Mouse (Mus musculus): ENCODE data around the gene Actr2. TPM values are rescaled to one million over a fixed set of nuclear protein-coding genes. Genes with fewer than 3 reads are reported as not detected.
"Not testable (repeated sequence)": the region's sequence is repeated elsewhere in the genome, so short reads cannot be mapped to it uniquely, and the experiment has no call there.

The Actr2 gene
- polyA plus RNA-seq, 1 experiment from 2014 or later: 126 TPM

DNA sequence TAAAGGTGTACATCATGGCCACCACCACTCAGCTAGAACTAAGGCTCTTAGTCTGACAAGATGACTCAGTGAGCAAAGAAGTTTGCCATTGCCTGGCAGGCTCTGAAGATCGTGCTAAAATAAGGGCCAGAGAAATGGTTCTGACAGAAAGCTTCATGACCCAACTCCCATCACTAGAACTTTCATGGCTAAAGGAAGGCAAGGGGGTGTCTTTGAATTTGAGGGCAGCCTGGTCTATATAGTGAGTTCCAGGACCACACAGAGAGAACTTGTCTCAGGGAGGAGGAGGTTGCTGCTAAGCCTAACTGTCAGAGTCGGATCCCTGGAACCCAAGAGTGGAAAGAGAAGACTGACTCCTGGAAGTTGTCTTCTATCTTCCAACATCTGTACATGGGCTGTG, 27.0 kb upstream of the Actr2 start:
- no peak for ATAC-seq (ENCODE audit: insufficient number of reproducible peaks, insufficient read depth, low FRiP score, low TSS enrichment, low read depth)
- no peaks in the 10 kb centered on the region for H3K27me3 ChIP-seq
- WGBS: 83% methylated on average over 2 of the region's 2 CpGs
- H3K4me3 ChIP-seq: no peak overlapping the region
- no peak overlapping the region for H3K9ac ChIP-seq
- H3K4me1 ChIP-seq: no peaks in the 10 kb centered on the region
- H3K27ac ChIP-seq: no peak overlapping the region
- H3K9me3 ChIP-seq: no peaks in the 10 kb centered on the region
- H3K36me3 ChIP-seq: no peaks in the 10 kb centered on the region
- no peak overlapping the region for H3K4me2 ChIP-seq

DNA sequence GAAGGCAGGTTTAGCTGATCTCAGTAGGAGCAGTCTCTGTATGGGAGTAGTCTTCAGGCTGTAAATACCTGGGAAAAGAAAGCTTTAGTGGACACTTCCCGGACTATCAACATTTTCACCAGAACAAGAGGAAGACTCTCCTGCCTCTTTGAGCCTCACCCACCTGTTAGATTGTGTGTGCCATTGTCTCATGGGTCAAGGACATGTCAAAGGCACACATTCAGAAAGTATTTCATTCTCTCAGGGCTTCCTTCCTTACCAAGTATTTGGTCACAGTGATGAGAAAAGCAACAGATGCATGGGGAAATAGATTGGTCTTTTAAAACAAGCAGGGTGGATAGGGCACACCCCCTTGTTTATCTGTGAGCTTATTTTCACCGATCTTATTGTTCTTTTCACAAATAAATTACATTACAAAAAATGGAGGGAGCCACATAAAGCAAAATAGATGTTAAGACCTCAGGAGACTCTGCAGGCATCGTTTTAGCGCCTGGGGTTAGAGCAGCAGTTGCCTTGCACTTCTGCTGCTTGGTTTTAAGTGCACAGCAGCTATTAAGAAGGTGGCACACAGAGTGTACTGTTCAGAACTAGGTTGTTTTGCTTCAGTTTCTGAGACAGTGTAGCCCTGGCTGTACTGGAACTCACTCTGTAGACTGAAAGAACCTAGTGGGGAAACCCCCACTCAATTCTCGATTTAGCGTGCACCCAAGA, 25.9 kb upstream of the Actr2 start:
- ATAC-seq (ENCODE audit: insufficient number of reproducible peaks, insufficient read depth, low FRiP score, low TSS enrichment, low read depth): no peak
- H3K4me3 ChIP-seq: no peak overlapping the region
- H3K9ac ChIP-seq: no peak overlapping the region
- no peaks in the 10 kb centered on the region for H3K4me1 ChIP-seq
- no peaks in the 10 kb centered on the region for H3K9me3 ChIP-seq
- no peaks in the 10 kb centered on the region for H3K36me3 ChIP-seq
- H3K4me2 ChIP-seq: no peak overlapping the region
- H3K27me3 ChIP-seq: no peaks in the 10 kb centered on the region
- no peak overlapping the region for H3K27ac ChIP-seq
- WGBS: 93% methylated on average over 6 of the region's 6 CpGs

DNA sequence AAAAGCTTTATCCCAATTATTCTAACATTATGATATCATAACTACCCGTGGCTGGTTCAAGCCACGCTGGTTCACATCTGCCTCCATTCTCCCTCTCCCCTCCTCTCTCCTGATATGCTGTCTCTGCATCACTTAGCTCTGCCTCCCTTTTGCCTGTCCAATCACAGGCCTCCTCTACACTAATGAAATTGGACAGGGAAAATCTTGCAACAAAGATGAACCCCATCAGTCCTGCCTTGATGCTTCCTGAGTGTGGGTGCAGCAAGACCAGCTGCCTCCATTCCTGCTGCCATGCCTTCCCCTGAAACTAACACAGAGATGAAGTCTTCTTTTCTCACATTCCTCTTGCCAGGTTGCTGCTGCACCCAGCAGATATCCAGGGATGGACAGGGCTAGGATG, 25.2 kb upstream of the Actr2 start:
- H3K4me2 ChIP-seq: no peak overlapping the region
- H3K27me3 ChIP-seq: no peaks in the 10 kb centered on the region
- no peaks in the 10 kb centered on the region for H3K36me3 ChIP-seq
- WGBS: 81% methylated on average over 2 of the region's 2 CpGs
- ATAC-seq (ENCODE audit: insufficient number of reproducible peaks, insufficient read depth, low FRiP score, low TSS enrichment, low read depth): no peak
- H3K9me3 ChIP-seq: no peaks in the 10 kb centered on the region
- no peaks in the 10 kb centered on the region for H3K4me1 ChIP-seq
- no peak overlapping the region for H3K27ac ChIP-seq
- H3K9ac ChIP-seq: no peak overlapping the region
- no peak overlapping the region for H3K4me3 ChIP-seq

DNA sequence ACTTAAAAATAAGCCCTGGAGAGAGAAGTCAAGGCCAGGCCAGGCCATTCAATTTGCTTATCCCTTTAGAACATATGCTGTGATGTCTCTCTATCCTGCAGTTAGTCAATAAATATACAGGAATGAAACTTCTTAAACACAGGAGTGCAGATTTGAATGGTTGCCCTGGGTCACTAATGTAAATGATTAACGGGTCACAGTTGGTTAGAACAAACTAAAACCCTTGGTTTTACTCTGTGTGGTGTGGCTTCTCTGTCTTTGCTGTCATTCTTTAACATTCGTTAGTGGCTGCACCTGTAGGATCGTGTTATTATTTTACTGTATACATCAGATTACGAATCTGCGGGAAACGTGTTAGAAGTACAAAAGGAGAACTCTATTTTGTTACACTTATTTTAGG, 23.6 kb upstream of the Actr2 start:
- H3K9me3 ChIP-seq: no peaks in the 10 kb centered on the region
- no peak overlapping the region for H3K4me2 ChIP-seq
- 83% methylated on average over 6 of the region's 6 CpGs for WGBS
- no peak overlapping the region for H3K4me3 ChIP-seq
- H3K27ac ChIP-seq: no peak overlapping the region
- H3K9ac ChIP-seq: no peak overlapping the region
- no peak for ATAC-seq (ENCODE audit: insufficient number of reproducible peaks, insufficient read depth, low FRiP score, low TSS enrichment, low read depth)
- H3K27me3 ChIP-seq: no peaks in the 10 kb centered on the region
- H3K4me1 ChIP-seq: no peaks in the 10 kb centered on the region
- no peaks in the 10 kb centered on the region for H3K36me3 ChIP-seq

DNA sequence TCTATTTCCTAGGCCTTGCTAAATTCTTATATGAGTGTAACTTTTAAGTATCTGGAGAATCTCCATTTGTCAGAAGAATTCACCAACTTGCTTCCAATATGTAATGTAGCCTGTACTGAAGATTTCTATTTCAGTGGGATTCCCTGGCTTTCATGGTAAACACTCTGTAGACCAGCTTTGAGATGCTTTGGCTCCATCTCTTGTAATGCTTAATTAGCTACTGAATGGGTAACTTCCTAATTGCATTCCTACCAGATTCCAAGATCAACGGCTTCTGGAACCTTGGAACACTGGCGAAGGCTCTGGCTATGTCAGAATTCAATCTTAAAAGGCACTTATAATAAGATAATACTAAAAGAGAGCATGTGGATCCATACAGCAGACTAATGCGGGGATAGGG, 22.2 kb upstream of the Actr2 start:
- not testable (repeated sequence) for H3K27me3 ChIP-seq; H3K9me3 ChIP-seq; ATAC-seq (ENCODE audit: insufficient number of reproducible peaks, insufficient read depth, low FRiP score, low TSS enrichment, low read depth); H3K36me3 ChIP-seq; H3K27ac ChIP-seq; H3K9ac ChIP-seq; H3K4me2 ChIP-seq; H3K4me3 ChIP-seq; H3K4me1 ChIP-seq
- WGBS: 65% methylated on average over 3 of the region's 3 CpGs

DNA sequence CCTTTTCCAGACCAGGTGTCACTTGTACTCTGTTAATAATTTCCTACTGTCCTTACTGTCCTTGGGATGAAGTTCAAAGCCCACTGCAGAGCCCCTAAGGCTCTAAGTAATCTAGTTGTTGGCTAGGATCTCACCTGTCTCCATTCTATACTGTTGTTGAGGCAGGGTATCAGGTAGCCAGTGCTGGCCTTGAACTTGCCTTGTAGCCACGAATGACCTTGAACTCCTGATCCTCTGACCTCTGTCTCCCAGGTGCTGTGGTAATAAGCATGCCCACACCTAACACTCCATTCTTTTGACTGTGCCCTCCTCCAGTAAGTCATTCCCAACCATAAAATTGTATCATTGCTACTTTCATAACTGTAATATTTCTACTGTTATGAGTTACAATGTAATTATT, 21.0 kb upstream of the Actr2 start:
- Histone ChIP-seq H3K4me1 (no peaks in the 10 kb centered on the region), H3K4me2 (no peak overlapping the region), H3K9me3 (no peaks in the 10 kb centered on the region), H3K9ac (no peak overlapping the region), H3K27ac (no peak overlapping the region), H3K27me3 (no peaks in the 10 kb centered on the region), H3K4me3 (no peak overlapping the region), H3K36me3 (no peaks in the 10 kb centered on the region)
- no peak for ATAC-seq (ENCODE audit: insufficient number of reproducible peaks, insufficient read depth, low FRiP score, low TSS enrichment, low read depth)
- 78% methylated on average over 1 of the region's 1 CpGs for WGBS

DNA sequence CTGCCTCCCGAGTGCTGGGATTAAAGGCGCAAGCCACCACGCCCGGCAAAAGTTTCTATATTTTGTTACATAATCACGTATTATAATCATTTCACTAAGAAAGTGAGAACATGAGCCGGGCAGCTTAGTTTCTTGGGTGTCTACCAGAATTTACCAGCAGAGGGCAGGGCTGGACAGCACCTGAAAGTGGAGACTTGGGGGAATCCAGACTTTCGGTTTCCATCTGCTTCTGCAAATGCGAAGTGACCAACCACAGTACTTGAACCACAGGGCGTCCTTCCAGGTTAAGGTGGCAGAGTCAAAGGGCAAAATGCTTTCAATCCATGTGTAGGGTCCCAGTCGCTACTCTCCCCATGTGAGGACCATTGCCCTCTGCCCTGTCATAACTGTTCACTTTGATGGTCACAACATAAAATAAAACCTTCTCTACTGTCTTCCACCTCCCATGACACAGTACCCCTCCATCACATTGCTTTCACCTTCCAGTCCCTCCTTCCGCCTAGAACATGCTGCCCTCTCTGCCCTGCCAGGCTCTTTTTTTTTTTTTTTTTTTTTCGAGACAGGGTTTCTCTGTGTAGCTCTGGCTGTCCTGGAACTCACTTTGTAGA, 20.3 kb upstream of the Actr2 start:
- H3K27ac ChIP-seq: no peak overlapping the region
- ATAC-seq (ENCODE audit: insufficient number of reproducible peaks, insufficient read depth, low FRiP score, low TSS enrichment, low read depth): no peak
- H3K4me3 ChIP-seq: no peak overlapping the region
- H3K9ac ChIP-seq: no peak overlapping the region
- H3K4me1 ChIP-seq: no peaks in the 10 kb centered on the region
- H3K4me2 ChIP-seq: peak overlapping the region; percentile 27; the same call in 1 of the 2 replicates
- H3K9me3 ChIP-seq: no peaks in the 10 kb centered on the region
- H3K36me3 ChIP-seq: no peaks in the 10 kb centered on the region
- no peaks in the 10 kb centered on the region for H3K27me3 ChIP-seq
- 41% methylated on average over 12 of the region's 12 CpGs for WGBS

DNA sequence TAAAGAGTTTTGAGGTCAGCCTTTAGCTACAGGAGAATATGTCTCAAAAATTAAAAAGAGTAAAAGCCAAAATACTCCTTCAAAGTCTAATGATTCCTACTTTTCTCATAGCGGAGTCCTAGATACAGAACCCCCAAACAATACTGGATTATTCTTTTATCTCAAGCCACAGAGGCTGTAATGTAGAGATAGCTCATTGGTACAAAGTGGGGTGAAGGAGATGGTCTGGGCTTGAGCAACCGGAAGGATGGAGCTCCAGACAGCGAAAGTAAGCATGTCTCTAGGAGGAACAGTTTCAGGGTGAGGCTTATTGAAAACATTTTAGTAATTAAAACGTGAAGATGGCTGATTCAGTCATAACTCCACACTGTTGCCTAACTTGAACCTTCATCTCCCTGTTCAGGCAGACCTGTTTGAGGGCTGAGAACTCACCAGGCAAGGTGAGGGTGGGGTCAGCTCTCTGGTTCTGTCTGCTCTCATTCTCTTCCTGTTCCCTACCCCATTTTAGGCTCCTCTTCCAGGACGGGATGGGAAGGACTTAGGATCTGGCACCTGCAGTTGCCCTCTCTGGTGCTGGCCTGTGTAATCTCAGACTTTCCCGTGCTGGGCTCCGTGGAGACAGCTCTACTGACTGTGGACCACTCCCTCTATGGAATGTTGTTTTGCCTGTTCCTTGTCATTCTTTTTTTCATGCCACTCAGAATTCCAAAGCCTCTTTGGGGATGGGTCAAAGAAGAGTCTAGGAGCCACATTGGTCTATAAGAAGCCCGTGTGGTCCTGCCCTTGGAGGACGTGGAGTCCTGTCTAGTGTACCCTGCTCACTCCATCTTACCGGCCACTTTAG, 14.2 kb upstream of the Actr2 start:
- Histone ChIP-seq H3K27ac (no peak overlapping the region), H3K36me3 (no peaks in the 10 kb centered on the region), H3K27me3 (no peaks in the 10 kb centered on the region), H3K9me3 (no peaks in the 10 kb centered on the region), H3K4me1 (no peaks in the 10 kb centered on the region), H3K4me2 (no peak overlapping the region), H3K9ac (no peak overlapping the region), H3K4me3 (no peak overlapping the region)
- 69% methylated on average over 10 of the region's 10 CpGs for WGBS
- ATAC-seq (ENCODE audit: insufficient number of reproducible peaks, insufficient read depth, low FRiP score, low TSS enrichment, low read depth): no peak

DNA sequence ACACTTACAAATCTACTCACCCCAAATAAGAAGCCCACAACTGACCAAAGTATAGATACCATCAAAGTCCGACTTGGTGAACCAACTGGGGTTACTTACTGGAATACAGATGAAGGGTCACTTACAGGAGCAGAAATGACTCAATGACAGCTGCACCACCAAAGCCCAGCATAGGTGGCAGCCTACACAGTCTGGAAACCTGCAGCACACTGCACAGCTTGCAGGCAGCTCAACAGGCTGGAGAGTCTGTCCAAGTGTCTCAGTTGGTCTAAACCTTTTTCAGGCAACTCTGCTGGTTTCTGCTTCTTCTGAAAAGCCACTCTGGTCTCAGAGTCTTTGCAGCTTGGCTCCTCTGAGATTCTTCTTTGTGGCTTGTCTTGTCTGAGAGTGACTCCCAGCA, 12.7 kb upstream of the Actr2 start:
- H3K36me3 ChIP-seq: no peaks in the 10 kb centered on the region
- no peaks in the 10 kb centered on the region for H3K4me1 ChIP-seq
- H3K27me3 ChIP-seq: no peaks in the 10 kb centered on the region
- no peak overlapping the region for H3K4me2 ChIP-seq
- H3K9ac ChIP-seq: no peak overlapping the region
- H3K4me3 ChIP-seq: no peak overlapping the region
- no peak overlapping the region for H3K27ac ChIP-seq
- no peaks in the 10 kb centered on the region for H3K9me3 ChIP-seq
- no peak for ATAC-seq (ENCODE audit: insufficient number of reproducible peaks, insufficient read depth, low FRiP score, low TSS enrichment, low read depth)
- WGBS: 64% methylated on average over 1 of the region's 1 CpGs

DNA sequence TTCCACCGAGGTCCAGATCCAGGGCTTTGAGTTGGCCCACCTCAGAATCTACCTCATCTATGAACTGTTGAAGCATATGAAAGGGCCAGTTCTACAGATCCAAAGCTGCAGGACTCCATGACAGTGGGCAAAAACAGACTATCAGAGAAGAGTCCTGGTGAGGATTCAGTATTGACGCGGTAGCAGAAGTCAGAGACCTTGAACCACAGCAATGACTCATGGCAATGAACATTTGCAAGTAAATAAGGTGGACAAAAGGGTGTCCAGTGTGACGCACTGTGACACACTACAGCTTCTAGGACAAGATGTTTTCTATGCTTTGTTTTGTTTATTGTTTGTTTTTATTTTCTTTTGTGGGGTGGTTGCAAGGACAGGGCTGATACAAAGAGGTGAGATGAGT, 4.0 kb upstream of the Actr2 start:
- no peak overlapping the region for H3K4me2 ChIP-seq
- no peaks in the 10 kb centered on the region for H3K36me3 ChIP-seq
- 94% methylated on average over 4 of the region's 4 CpGs for WGBS
- no peak overlapping the region for H3K4me3 ChIP-seq
- no peaks in the 10 kb centered on the region for H3K27me3 ChIP-seq
- no peaks in the 10 kb centered on the region for H3K9me3 ChIP-seq
- peaks cover 6% of the 10 kb centered on the region for H3K4me1 ChIP-seq
- no peak overlapping the region for H3K9ac ChIP-seq
- no peak for ATAC-seq (ENCODE audit: insufficient number of reproducible peaks, insufficient read depth, low FRiP score, low TSS enrichment, low read depth)
- no peak overlapping the region for H3K27ac ChIP-seq

DNA sequence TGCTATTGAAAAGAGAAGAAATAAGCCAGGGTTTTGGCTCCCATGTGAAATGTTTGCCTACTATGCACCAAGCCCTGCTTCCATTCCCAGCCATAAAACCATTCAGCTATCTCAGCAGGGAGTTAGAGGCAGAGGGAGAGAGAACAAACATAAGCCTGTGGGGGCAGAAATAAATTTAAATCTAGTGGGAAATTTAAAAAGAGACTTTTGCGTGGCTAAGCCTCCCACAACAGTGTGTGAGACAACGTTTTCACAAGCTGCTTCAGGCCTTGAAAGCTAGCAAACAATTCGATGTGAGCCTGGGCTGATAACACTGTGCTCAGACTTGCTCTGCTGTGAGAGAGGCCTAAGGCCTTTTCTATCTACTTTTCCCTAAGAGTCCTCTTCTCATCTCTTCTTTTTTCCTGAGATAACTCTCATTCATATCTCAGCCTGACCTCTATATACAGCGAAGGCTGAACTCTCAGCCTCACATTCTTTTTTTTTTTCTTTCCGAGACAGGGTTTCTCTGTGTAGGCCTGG, 3.4 kb upstream of the Actr2 start:
- no peak overlapping the region for H3K4me3 ChIP-seq
- peaks cover 6% of the 10 kb centered on the region for H3K4me1 ChIP-seq
- WGBS: 84% methylated on average over 5 of the region's 5 CpGs
- no peak for ATAC-seq (ENCODE audit: insufficient number of reproducible peaks, insufficient read depth, low FRiP score, low TSS enrichment, low read depth)
- no peak overlapping the region for H3K9ac ChIP-seq
- no peak overlapping the region for H3K27ac ChIP-seq
- H3K27me3 ChIP-seq: no peaks in the 10 kb centered on the region
- no peak overlapping the region for H3K4me2 ChIP-seq
- no peaks in the 10 kb centered on the region for H3K36me3 ChIP-seq
- no peaks in the 10 kb centered on the region for H3K9me3 ChIP-seq
